ENCODE assay signal across 9 mouse cellular contexts in genomic region chr2:130950548-130950947, GRCm38 (mm10). TPM values are rescaled to one million over a fixed set of nuclear protein-coding genes. Genes with fewer than 3 reads are reported as not detected.
DNase-seq lines count a peak whose midpoint lies in the region; ATAC-seq and TF ChIP-seq lines count a peak whose summit lies in the region.
"Had no signal": no experiment of that assay in that cellular context is flagged by ENCODE, and none has a peak within 500 bp of the region (broad histone marks: within the 10 kb centered on the region; RNA-seq: fewer than 3 reads in every experiment).

No protein-coding gene starts in this region.

- TF ChIP-seq CTCF in lung, postnatal 0 days (IDR thresholded peaks at IDR 0.05), result peak; percentile 92

- H3K4me2 ChIP-seq in lung, postnatal 0 days (replicated peaks; ENCODE audit: low read depth, low read length), result no peak overlapping the region
- H3K4me2 ChIP-seq: heart, embryonic 15.5 days had no signal

- peak; percentile 85 for DNase-seq in CD4-positive, CD25-positive, alpha-beta regulatory T cell, adult 2 months (ENCODE audit: low read depth, low spot score)
- peak; percentile 70 for DNase-seq in adrenal gland, adult 8-10 months
- peak; percentile 88 for DNase-seq in embryo, embryonic 11 days
- peak; percentile 72 to 87 for DNase-seq in gastrocnemius, postnatal 4 days (ENCODE audit: low spot score in 2 of 2)
- DNase-seq in large intestine, adult 2 months (ENCODE audit: low read depth, low spot score), result peak; percentile 59
- DNase-seq in lung, postnatal 0 days (ENCODE audit: low spot score), result peak; percentile 82
- peak; percentile 66 for DNase-seq in retina, adult 2 months (ENCODE audit: low read depth, low spot score)
- peak; percentile 78 for DNase-seq in thymus, postnatal 25 days

- H3K36me3 ChIP-seq in lung, postnatal 0 days (ENCODE audit: insufficient read depth, low read length), result peaks cover 8% of the 10 kb centered on the region; the same call in 1 of the 2 replicates
- H3K36me3 ChIP-seq: heart, embryonic 15.5 days had no signal

- H3K4me1 ChIP-seq in lung, postnatal 0 days (ENCODE audit: insufficient read depth, low read depth, low read length), result no peaks in the 10 kb centered on the region
- H3K4me1 ChIP-seq: heart, embryonic 15.5 days had no signal

- no peak for TF ChIP-seq EP300 in lung, postnatal 0 days (IDR thresholded peaks at IDR 0.05)

- no peak overlapping the region for H3K27ac ChIP-seq in lung, postnatal 0 days (ENCODE audit: low read length)
- H3K27ac ChIP-seq: heart, embryonic 15.5 days had no signal

- no peaks in the 10 kb centered on the region for H3K27me3 ChIP-seq in lung, postnatal 0 days (replicated peaks; ENCODE audit: insufficient read depth, low read length)
- H3K27me3 ChIP-seq: heart, embryonic 15.5 days had no signal

- no peak overlapping the region for H3K4me3 ChIP-seq in lung, postnatal 0 days (ENCODE audit: low read depth, low read length)
- H3K4me3 ChIP-seq: heart, embryonic 15.5 days had no signal

- WGBS in large intestine, adult 2 months, result 0% methylated on average over 1 of the region's 1 CpGs
- WGBS in lung, postnatal 0 days, result 8% methylated on average over 1 of the region's 1 CpGs

- H3K9me3 ChIP-seq in lung, postnatal 0 days (ENCODE audit: low read length), result no peaks in the 10 kb centered on the region
- H3K9me3 ChIP-seq: heart, embryonic 15.5 days had no signal

- H3K9ac ChIP-seq in lung, postnatal 0 days (replicated peaks; ENCODE audit: low read depth), result no peak overlapping the region
- H3K9ac ChIP-seq: heart, embryonic 15.5 days had no signal

- ATAC-seq in lung, postnatal 0 days, result peak; percentile 52

RNA-seq across cellular contexts. Expression of gene Atrn, which starts 44.3 kb away (rescaled TPM):
- 10 to 100 TPM; 35.4 to 45.0 (median 39.4) TPM for total RNA-seq in adrenal gland, adult 8-10 months (2022)
- total RNA-seq in gastrocnemius, postnatal 4 days (2021), result 10 to 100 TPM; 24.3 to 25.5 TPM
- 4.6 and 8.6 TPM in 2 replicates for polyA plus RNA-seq in large intestine, adult 2 months (2012; rRNA removed)
- polyA plus RNA-seq in lung, postnatal 0 days (2015; fragmentation: Nextera tagmentation; extraction: Ambion mirVana), result 5.2 and 5.3 TPM in 2 replicates

RNA-seq across cellular contexts. Expression of gene 4930402H24Rik, which starts 44.3 kb away (rescaled TPM):
- total RNA-seq in adrenal gland, adult 8-10 months (2022), result 10 to 100 TPM; 24.7 to 48.2 (median 35.1) TPM
- total RNA-seq in gastrocnemius, postnatal 4 days (2021), result 10 to 100 TPM; 23.7 to 27.3 TPM
- 12.4 and 23.1 TPM in 2 replicates for polyA plus RNA-seq in large intestine, adult 2 months (2012; rRNA removed)
- polyA plus RNA-seq in lung, postnatal 0 days (2015; fragmentation: Nextera tagmentation; extraction: Ambion mirVana), result 15.6 and 22.9 TPM in 2 replicates
